Mouse (Mus musculus) liver, embryonic 14.5 days (tissue): Measurements from ENCODE around the gene Tspear.
"Not testable (repeated sequence)": the region's sequence is repeated elsewhere in the genome, so short reads cannot be mapped to it uniquely, and the experiment has no call there.

ENCODE experiments used
- CTCF ChIP-seq: IDR thresholded peaks from 2 replicates; pipeline ENCODE4 v1.5.1; 2016; ENCODE audit warnings: antibody characterized with exemption, low read depth, control low read depth
- EP300 ChIP-seq: IDR thresholded peaks from 2 replicates; pipeline ENCODE4 v1.6.1; 2016; ENCODE audit warnings: antibody characterized with exemption, low read depth

- TF ChIP-seq CTCF, EP300: not testable (repeated sequence)
These were observed 97.0 kb downstream of the Tspear start for GRCm38 (mm10) chr10:77783396-77783795.
